Mouse (Mus musculus): ENCODE measurements around the gene Cxcl14.

Gene Cxcl14

GRCm38 (mm10) chr13:56294908-56295307, 1.4 kb downstream of the Cxcl14 start:
- in situ Hi-C loops (cut with MboI; ENCODE audit: unreplicated experiment in 2 of 2), result loop anchor here in 1 of 2 experiments (25.0 kb wide), 1 partner anchor 967 kb away; no protein-coding TSS in a partner anchor

GRCm38 (mm10) chr13:56289998-56290397, 6.4 kb downstream of the Cxcl14 start:
- in situ Hi-C loops (cut with MboI; ENCODE audit: unreplicated experiment in 2 of 2), result loop anchor here in 1 of 2 experiments (10.0 to 25.0 kb wide), 2 partner anchors 145 to 972 kb away; partner anchors contain the start of gene Slc25a48

- in situ Hi-C loops (cut with MboI; ENCODE audit: unreplicated experiment in 2 of 2), result loop anchor here in 1 of 2 experiments (10.0 to 25.0 kb wide), 2 partner anchors 146 to 973 kb away; partner anchors contain the start of gene Slc25a48
Observed at GRCm38 (mm10) chr13:56289261-56289660, 7.1 kb downstream of the Cxcl14 start.

GRCm38 (mm10) chr13:56288601-56289000, 7.8 kb downstream of the Cxcl14 start:
- in situ Hi-C loops (cut with MboI; ENCODE audit: unreplicated experiment in 2 of 2), result loop anchor here in 1 of 2 experiments (10.0 to 25.0 kb wide), 2 partner anchors 146 to 974 kb away; partner anchors contain the start of gene Slc25a48

- in situ Hi-C loops (cut with MboI; ENCODE audit: unreplicated experiment in 2 of 2), result loop anchor here in 1 of 2 experiments (10.0 to 25.0 kb wide), 2 partner anchors 148 to 975 kb away; partner anchors contain the start of gene Slc25a48
Observed at GRCm38 (mm10) chr13:56287091-56287490, 9.3 kb downstream of the Cxcl14 start.

- in situ Hi-C loops (cut with MboI; ENCODE audit: unreplicated experiment in 2 of 2), result loop anchor here in 1 of 2 experiments (10.0 to 25.0 kb wide), 2 partner anchors 151 to 979 kb away; partner anchors contain the start of gene Slc25a48
Observed at GRCm38 (mm10) chr13:56283321-56283720, 13.0 kb downstream of the Cxcl14 start.

- in situ Hi-C loops (cut with MboI; ENCODE audit: unreplicated experiment in 2 of 2), result loop anchor here in 1 of 2 experiments (10.0 to 25.0 kb wide), 2 partner anchors 154 to 982 kb away; partner anchors contain the start of gene Slc25a48
Observed at GRCm38 (mm10) chr13:56280356-56280755, 16.0 kb downstream of the Cxcl14 start.

- in situ Hi-C loops (cut with MboI; ENCODE audit: unreplicated experiment in 2 of 2), result loop anchor here (10.0 to 25.0 kb wide), 2 partner anchors 983 to 985 kb away; no protein-coding TSS in a partner anchor
Observed at GRCm38 (mm10) chr13:56279439-56279838, 16.9 kb downstream of the Cxcl14 start.

GRCm38 (mm10) chr13:56275171-56275570, 21.2 kb downstream of the Cxcl14 start:
- in situ Hi-C loops (cut with MboI; ENCODE audit: unreplicated experiment in 2 of 2), result loop anchor here (10.0 to 25.0 kb wide), 2 partner anchors 987 to 990 kb away; no protein-coding TSS in a partner anchor

GRCm38 (mm10) chr13:56270124-56270523, 26.2 kb downstream of the Cxcl14 start:
- in situ Hi-C loops (cut with MboI; ENCODE audit: unreplicated experiment in 2 of 2), result loop anchor here in 1 of 2 experiments (10.0 kb wide), 1 partner anchor 995 kb away; no protein-coding TSS in a partner anchor

GRCm38 (mm10) chr13:56267396-56267795, 29.0 kb downstream of the Cxcl14 start:
- in situ Hi-C loops (cut with MboI; ENCODE audit: unreplicated experiment in 2 of 2), result no loop called here

GRCm38 (mm10) chr13:56266435-56266834, 29.9 kb downstream of the Cxcl14 start:
- in situ Hi-C loops (cut with MboI; ENCODE audit: unreplicated experiment in 2 of 2), result no loop called here

GRCm38 (mm10) chr13:56265661-56266060, 30.7 kb downstream of the Cxcl14 start:
- in situ Hi-C loops (cut with MboI; ENCODE audit: unreplicated experiment in 2 of 2), result no loop called here

GRCm38 (mm10) chr13:56262269-56262668, 34.1 kb downstream of the Cxcl14 start:
- in situ Hi-C loops (cut with MboI; ENCODE audit: unreplicated experiment in 2 of 2), result no loop called here

- in situ Hi-C loops (cut with MboI; ENCODE audit: unreplicated experiment in 2 of 2), result no loop called here
Observed at GRCm38 (mm10) chr13:56260344-56260780, 36.0 kb downstream of the Cxcl14 start.

- in situ Hi-C loops (cut with MboI; ENCODE audit: unreplicated experiment in 2 of 2), result no loop called here
Observed at GRCm38 (mm10) chr13:56259926-56260250, 36.5 kb downstream of the Cxcl14 start.

- in situ Hi-C loops (cut with MboI; ENCODE audit: unreplicated experiment in 2 of 2), result no loop called here
Observed at GRCm38 (mm10) chr13:56259021-56259925, 37.1 kb downstream of the Cxcl14 start.

- in situ Hi-C loops (cut with MboI; ENCODE audit: unreplicated experiment in 2 of 2), result no loop called here
Observed at GRCm38 (mm10) chr13:56258196-56259020, 37.9 kb downstream of the Cxcl14 start.

GRCm38 (mm10) chr13:56257469-56258153, 38.7 kb downstream of the Cxcl14 start:
- in situ Hi-C loops (cut with MboI; ENCODE audit: unreplicated experiment in 2 of 2), result no loop called here
